Mouse (Mus musculus): ENCODE results near the gene Rtn4r. TPM values are rescaled to one million over a fixed set of nuclear protein-coding genes. Genes with fewer than 3 reads are reported as not detected.

Gene Rtn4r
- total and polyA plus RNA-seq, 2 experiments from 2014 or later = 1.5 to 1.9 TPM

- H3K36me3 ChIP-seq (replicated peaks; ENCODE audit: control insufficient read depth, insufficient read depth, low read length) = no peaks in the 10 kb centered on the region
- no peaks in the 10 kb centered on the region for H3K9me3 ChIP-seq (replicated peaks; ENCODE audit: control insufficient read depth, low read length)
- no peak overlapping the region for H3K4me2 ChIP-seq (ENCODE audit: low read depth, low read length)
- DNase-seq (ENCODE audit: low spot score) (no peak), ATAC-seq (ENCODE audit: insufficient read depth, low read depth) (no peak)
- TF ChIP-seq EP300 (IDR thresholded peaks at IDR 0.05; ENCODE audit: low read depth) (no peak), CTCF (IDR thresholded peaks at IDR 0.05; ENCODE audit: low read depth) (no peak)
- 71% methylated on average over 8 of the region's 8 CpGs for WGBS
- no peaks in the 10 kb centered on the region for H3K27me3 ChIP-seq (ENCODE audit: control insufficient read depth, insufficient read depth, low read length)
- H3K4me3 ChIP-seq (ENCODE audit: low read depth, low read length) = no peak overlapping the region
- no peak overlapping the region for H3K27ac ChIP-seq (ENCODE audit: low read depth)
- H3K4me1 ChIP-seq (ENCODE audit: control insufficient read depth, insufficient read depth) = peaks cover 9% of the 10 kb centered on the region; the same call in 1 of the 2 replicates
- no peak overlapping the region for H3K9ac ChIP-seq (replicated peaks; ENCODE audit: low read depth, low read length)
These were observed 55.3 kb downstream of the Rtn4r start for GRCm38 (mm10) chr16:18182766-18183165.

- no peak overlapping the region for H3K4me3 ChIP-seq (ENCODE audit: low read depth, low read length)
- TF ChIP-seq EP300 (IDR thresholded peaks at IDR 0.05; ENCODE audit: low read depth) = no peak
- no peak for TF ChIP-seq CTCF (IDR thresholded peaks at IDR 0.05; ENCODE audit: low read depth)
- WGBS = 89% methylated on average over 8 of the region's 8 CpGs
- no peak overlapping the region for H3K27ac ChIP-seq (ENCODE audit: low read depth)
- no peak overlapping the region for H3K9ac ChIP-seq (replicated peaks; ENCODE audit: low read depth, low read length)
- DNase-seq (ENCODE audit: low spot score) (no peak), ATAC-seq (ENCODE audit: insufficient read depth, low read depth) (no peak)
- no peaks in the 10 kb centered on the region for H3K27me3 ChIP-seq (ENCODE audit: control insufficient read depth, insufficient read depth, low read length)
- no peak overlapping the region for H3K4me2 ChIP-seq (ENCODE audit: low read depth, low read length)
- peaks cover 9% of the 10 kb centered on the region; the same call in 1 of the 2 replicates for H3K4me1 ChIP-seq (ENCODE audit: control insufficient read depth, insufficient read depth)
- H3K36me3 ChIP-seq (replicated peaks; ENCODE audit: control insufficient read depth, insufficient read depth, low read length) = no peaks in the 10 kb centered on the region
- no peaks in the 10 kb centered on the region for H3K9me3 ChIP-seq (replicated peaks; ENCODE audit: control insufficient read depth, low read length)
These were observed 58.4 kb downstream of the Rtn4r start for GRCm38 (mm10) chr16:18185715-18186449.

GRCm38 (mm10) chr16:18186798-18187197 is 59.4 kb downstream of the Rtn4r start:
- H3K4me1 ChIP-seq (ENCODE audit: control insufficient read depth, insufficient read depth) = peaks cover 9% of the 10 kb centered on the region; the same call in 1 of the 2 replicates
- H3K27ac ChIP-seq (ENCODE audit: low read depth) = 0 out of 2 replicates have a peak overlapping the region, but pooled peaks have one; percentile 1
- no peak overlapping the region for H3K4me3 ChIP-seq (ENCODE audit: low read depth, low read length)
- DNase-seq (ENCODE audit: low spot score) (no peak), ATAC-seq (ENCODE audit: insufficient read depth, low read depth) (no peak)
- 38% methylated on average over 4 of the region's 4 CpGs for WGBS
- H3K36me3 ChIP-seq (replicated peaks; ENCODE audit: control insufficient read depth, insufficient read depth, low read length) = no peaks in the 10 kb centered on the region
- H3K9me3 ChIP-seq (replicated peaks; ENCODE audit: control insufficient read depth, low read length) = no peaks in the 10 kb centered on the region
- TF ChIP-seq CTCF (IDR thresholded peaks at IDR 0.05; ENCODE audit: low read depth) = no peak
- no peak for TF ChIP-seq EP300 (IDR thresholded peaks at IDR 0.05; ENCODE audit: low read depth)
- H3K27me3 ChIP-seq (ENCODE audit: control insufficient read depth, insufficient read depth, low read length) = no peaks in the 10 kb centered on the region
- H3K4me2 ChIP-seq (ENCODE audit: low read depth, low read length) = no peak overlapping the region
- no peak overlapping the region for H3K9ac ChIP-seq (replicated peaks; ENCODE audit: low read depth, low read length)

DNA sequence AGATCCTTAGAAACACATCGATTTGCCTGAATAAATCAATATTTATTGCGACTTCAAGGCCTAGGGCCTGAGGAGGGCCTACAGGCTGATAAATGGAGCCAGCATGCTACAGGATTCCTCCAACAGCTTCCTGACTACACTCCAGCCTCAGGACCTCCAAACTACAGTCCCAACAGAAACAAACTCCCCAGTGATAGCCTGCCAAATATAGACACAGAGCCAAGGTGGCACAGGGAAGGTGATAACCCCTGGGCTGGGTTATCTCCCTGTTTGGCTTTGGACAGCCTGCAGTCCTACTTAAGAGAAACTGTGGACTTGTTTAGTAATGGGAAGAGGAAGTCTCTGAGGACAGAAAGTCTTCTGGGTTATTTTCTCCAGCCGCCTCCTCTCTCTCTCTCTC is 59.8 kb downstream of the Rtn4r start:
- WGBS = 46% methylated on average over 3 of the region's 3 CpGs
- no peaks in the 10 kb centered on the region for H3K9me3 ChIP-seq (replicated peaks; ENCODE audit: control insufficient read depth, low read length)
- H3K4me1 ChIP-seq (ENCODE audit: control insufficient read depth, insufficient read depth) = peaks cover 9% of the 10 kb centered on the region; the same call in 1 of the 2 replicates
- DNase-seq (ENCODE audit: low spot score) (peak; percentile 15), ATAC-seq (ENCODE audit: insufficient read depth, low read depth) (0 out of 2 replicates have a peak, but pooled peaks have one; percentile 24)
- 0 out of 2 replicates have a peak overlapping the region, but pooled peaks have one; percentile 1 for H3K27ac ChIP-seq (ENCODE audit: low read depth)
- H3K36me3 ChIP-seq (replicated peaks; ENCODE audit: control insufficient read depth, insufficient read depth, low read length) = no peaks in the 10 kb centered on the region
- no peaks in the 10 kb centered on the region for H3K27me3 ChIP-seq (ENCODE audit: control insufficient read depth, insufficient read depth, low read length)
- TF ChIP-seq EP300 (IDR thresholded peaks at IDR 0.05; ENCODE audit: low read depth) (no peak), CTCF (IDR thresholded peaks at IDR 0.05; ENCODE audit: low read depth) (no peak)
- no peak overlapping the region for H3K4me2 ChIP-seq (ENCODE audit: low read depth, low read length)
- no peak overlapping the region for H3K4me3 ChIP-seq (ENCODE audit: low read depth, low read length)
- H3K9ac ChIP-seq (replicated peaks; ENCODE audit: low read depth, low read length) = no peak overlapping the region

- ATAC-seq (ENCODE audit: insufficient read depth, low read depth) = no peak
- no peak overlapping the region for H3K27ac ChIP-seq (ENCODE audit: low read depth)
- TF ChIP-seq EP300 (IDR thresholded peaks at IDR 0.05; ENCODE audit: low read depth) (no peak), CTCF (IDR thresholded peaks at IDR 0.05; ENCODE audit: low read depth) (no peak)
- no peak for DNase-seq (ENCODE audit: low spot score)
- peaks cover 9% of the 10 kb centered on the region; the same call in 1 of the 2 replicates for H3K4me1 ChIP-seq (ENCODE audit: control insufficient read depth, insufficient read depth)
- WGBS = 81% methylated on average over 2 of the region's 2 CpGs
- no peak overlapping the region for H3K4me3 ChIP-seq (ENCODE audit: low read depth, low read length)
- H3K27me3 ChIP-seq (ENCODE audit: control insufficient read depth, insufficient read depth, low read length) = no peaks in the 10 kb centered on the region
- no peak overlapping the region for H3K4me2 ChIP-seq (ENCODE audit: low read depth, low read length)
- no peaks in the 10 kb centered on the region for H3K9me3 ChIP-seq (replicated peaks; ENCODE audit: control insufficient read depth, low read length)
- no peaks in the 10 kb centered on the region for H3K36me3 ChIP-seq (replicated peaks; ENCODE audit: control insufficient read depth, insufficient read depth, low read length)
- no peak overlapping the region for H3K9ac ChIP-seq (replicated peaks; ENCODE audit: low read depth, low read length)
These were observed 63.6 kb downstream of the Rtn4r start for GRCm38 (mm10) chr16:18191006-18191405.
